Mouse (Mus musculus) forebrain, embryonic 12.5 days (tissue): ENCODE results near the gene Gm48551. TPM values are rescaled to one million over a fixed set of nuclear protein-coding genes. Genes with fewer than 3 reads are reported as not detected.
A peak's percentile ranks its signal among the peaks of the same experiment; 100 is the strongest.

Source experiments
- ATAC-seq: fragments of 200-750 bp; cut with Nextera tagmentation; 2 replicates; pipeline ENCODE4 v1.8.0; 2017; ENCODE audit warnings: moderate TSS enrichment; ENCODE audit not compliant: low FRiP score
- H3K27ac ChIP-seq: fragments of 300-500 bp; sonication (generic); 2 replicates; pipeline ENCODE4 v1.5.1; 2016; ENCODE audit warnings: mild to moderate bottlenecking
- H3K27me3 ChIP-seq: fragments of 300-500 bp; sonication (generic); 2 replicates; pipeline ENCODE4 v1.6.1; 2016; ENCODE audit warnings: mild to moderate bottlenecking
- H3K36me3 ChIP-seq: fragments of 300-500 bp; sonication (generic); replicated peaks from 2 replicates; pipeline ENCODE4 v1.6.1; 2016; ENCODE audit warnings: mild to moderate bottlenecking
- H3K4me1 ChIP-seq: fragments of 300-500 bp; sonication (generic); 2 replicates; pipeline ENCODE4 v1.6.1; 2016
- H3K4me2 ChIP-seq: fragments of 300-500 bp; sonication (generic); 2 replicates; pipeline ENCODE4 v1.6.1; 2016; ENCODE audit warnings: mild to moderate bottlenecking, moderate library complexity
- H3K4me3 ChIP-seq: fragments of 300-500 bp; sonication (generic); replicated peaks from 2 replicates; pipeline ENCODE4 v1.5.1; 2016; ENCODE audit warnings: mild to moderate bottlenecking
- H3K9ac ChIP-seq: fragments of 300-500 bp; sonication (generic); 2 replicates; pipeline ENCODE4 v1.6.1; 2016; ENCODE audit warnings: mild to moderate bottlenecking
- H3K9me3 ChIP-seq: fragments of 300-500 bp; sonication (generic); 2 replicates; pipeline ENCODE4 v1.6.1; 2016
- WGBS: fragments of 180-500 bp; shearing (Covaris S2); methylation state at CpG from one replicate; pipeline ENCODE4 v1.1.7; 2016; 5-methylcytosine and 5-hydroxymethylcytosine counted together
- polyA plus RNA-seq: library from polyadenylated mRNA; unstranded; fragments of >200 nt; fragmentation: Nextera tagmentation; extraction: Ambion mirVana; gene quantifications from 2 replicates; pipeline ENCODE4 v1.2.1, GENCODE M21; 2016

Gm48551 gene
- polyA plus RNA-seq, 1 experiment from 2014 or later = 4.2 TPM

DNA sequence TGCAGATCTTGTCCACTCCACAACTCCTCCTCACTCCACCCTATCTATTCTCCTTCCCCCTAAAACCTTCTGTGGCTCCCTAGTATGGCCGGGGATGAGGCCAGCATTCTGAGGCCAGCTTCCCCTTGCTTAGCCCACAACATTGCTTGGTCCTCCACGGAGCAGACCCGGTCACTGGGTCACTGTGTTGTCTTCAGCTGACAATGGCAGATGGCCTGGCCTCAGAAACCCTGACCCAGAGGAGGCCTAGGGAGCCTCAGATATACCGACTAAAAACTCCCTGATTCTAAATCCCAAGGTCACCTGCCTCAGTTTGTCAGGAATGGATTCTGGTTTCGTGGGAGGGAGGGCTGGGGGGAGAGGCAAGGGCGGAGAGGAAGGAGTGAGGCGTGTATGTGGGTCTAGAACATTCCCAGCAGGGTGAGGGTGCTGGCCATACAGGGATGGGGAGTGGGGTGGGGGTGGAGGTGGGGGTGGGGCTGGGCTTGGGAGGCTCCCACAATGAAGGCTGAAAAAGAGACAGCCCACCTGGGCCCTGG, 18.0 kb downstream of the Gm48551 start:
- H3K4me2 ChIP-seq = peak overlapping the region; percentile 39
- H3K9me3 ChIP-seq = no peaks in the 10 kb centered on the region
- peak overlapping the region; percentile 11; the same call in 1 of the 2 replicates for H3K4me3 ChIP-seq
- H3K36me3 ChIP-seq = peaks cover 30% of the 10 kb centered on the region
- peak overlapping the region; percentile 84 for H3K27ac ChIP-seq
- peak overlapping the region; percentile 36 for H3K9ac ChIP-seq
- H3K4me1 ChIP-seq = peaks cover 58% of the 10 kb centered on the region
- peaks cover 55% of the 10 kb centered on the region for H3K27me3 ChIP-seq
- no peak for ATAC-seq
- WGBS = 11% methylated on average over 7 of the region's 7 CpGs

DNA sequence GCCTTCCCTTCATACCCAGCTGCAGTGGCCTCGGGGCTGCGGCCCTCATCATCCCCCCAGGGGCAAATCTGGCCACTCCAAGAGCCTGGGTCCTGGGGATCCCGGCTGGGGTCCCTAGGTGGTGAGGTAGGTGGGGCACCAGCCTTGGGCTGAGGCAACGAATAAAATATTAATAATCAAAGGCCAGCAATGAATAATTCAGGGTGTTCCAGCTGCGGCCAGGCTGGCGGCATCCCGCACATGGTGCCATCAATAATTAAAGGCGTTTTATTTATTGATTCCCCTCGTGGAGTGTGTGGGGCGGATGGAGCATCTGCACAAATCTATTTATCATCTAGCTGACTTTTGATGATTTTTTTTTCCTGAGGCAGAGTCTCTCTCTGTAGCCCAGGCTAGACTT, 19.2 kb downstream of the Gm48551 start:
- Histone ChIP-seq H3K9ac (no peak overlapping the region), H3K4me3 (no peak overlapping the region), H3K9me3 (no peaks in the 10 kb centered on the region), H3K4me2 (no peak overlapping the region), H3K36me3 (peaks cover 30% of the 10 kb centered on the region), H3K4me1 (peaks cover 70% of the 10 kb centered on the region), H3K27me3 (peaks cover 65% of the 10 kb centered on the region), H3K27ac (peak overlapping the region; percentile 84; the same call in 1 of the 2 replicates)
- ATAC-seq = no peak
- 55% methylated on average over 10 of the region's 10 CpGs for WGBS

DNA sequence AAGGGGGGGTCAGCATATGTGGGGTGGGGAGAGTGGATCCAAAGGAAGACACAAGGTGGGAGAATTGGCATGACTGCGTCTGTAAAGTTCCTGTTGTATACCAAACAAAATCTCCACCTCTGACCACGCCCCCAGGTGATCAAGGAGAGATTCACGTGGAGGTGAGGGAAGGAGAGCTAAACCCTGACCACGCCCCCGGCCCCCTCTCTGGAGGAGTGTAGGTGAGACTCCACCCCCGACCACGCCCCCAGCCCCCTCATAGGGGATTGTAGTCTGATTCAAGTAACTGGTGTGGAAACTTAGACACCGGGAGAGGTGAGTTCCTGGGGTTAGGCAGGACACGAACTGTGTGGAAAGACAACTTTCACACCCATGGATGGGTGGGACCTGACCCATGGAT, 19.8 kb downstream of the Gm48551 start:
- WGBS = 12% methylated on average over 9 of the region's 9 CpGs
- ATAC-seq = no peak
- H3K9ac ChIP-seq = no peak overlapping the region
- no peak overlapping the region for H3K27ac ChIP-seq
- H3K4me2 ChIP-seq = no peak overlapping the region
- H3K4me3 ChIP-seq = no peak overlapping the region
- H3K9me3 ChIP-seq = no peaks in the 10 kb centered on the region
- H3K4me1 ChIP-seq = peaks cover 75% of the 10 kb centered on the region
- H3K36me3 ChIP-seq = peaks cover 30% of the 10 kb centered on the region
- peaks cover 70% of the 10 kb centered on the region for H3K27me3 ChIP-seq

- H3K27ac ChIP-seq = no peak overlapping the region
- no peak overlapping the region for H3K4me2 ChIP-seq
- no peak for ATAC-seq
- no peaks in the 10 kb centered on the region for H3K9me3 ChIP-seq
- no peak overlapping the region for H3K4me3 ChIP-seq
- H3K36me3 ChIP-seq = peaks cover 24% of the 10 kb centered on the region
- no peak overlapping the region for H3K9ac ChIP-seq
- peaks cover 77% of the 10 kb centered on the region for H3K4me1 ChIP-seq
- peaks cover 69% of the 10 kb centered on the region for H3K27me3 ChIP-seq
- WGBS = 59% methylated on average over 18 of the region's 18 CpGs
These were observed 20.5 kb downstream of the Gm48551 start for GRCm38 (mm10) chr10:81404720-81405119.

DNA sequence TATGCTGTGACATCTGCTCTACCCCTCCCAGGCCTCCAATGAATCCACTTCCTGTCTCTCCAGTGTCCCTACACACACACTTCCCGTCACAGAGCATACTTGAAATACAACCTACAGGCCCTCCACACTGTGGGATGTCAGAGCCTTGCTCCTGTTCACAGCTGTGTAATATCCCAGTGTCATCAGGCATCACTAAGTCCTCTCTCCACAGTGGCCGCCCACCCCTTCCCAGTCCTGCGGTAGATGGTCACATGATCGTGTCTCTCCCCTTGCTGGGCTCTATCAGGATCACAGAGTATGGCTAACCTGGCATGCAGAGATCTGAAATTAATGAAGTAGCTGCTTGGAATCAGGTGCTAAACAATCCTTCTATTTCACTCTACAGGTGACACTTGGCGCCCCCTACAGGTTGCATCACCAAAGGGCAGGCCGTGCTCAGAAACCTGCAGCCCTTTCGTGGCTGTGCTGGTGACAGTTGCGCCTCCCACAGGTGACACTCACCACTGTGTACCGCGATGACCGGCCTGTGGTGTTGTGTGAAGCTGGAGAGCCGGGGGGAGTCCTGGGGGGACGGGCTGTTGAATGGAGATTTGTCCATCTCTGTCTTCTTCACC, 21.4 kb downstream of the Gm48551 start:
- Histone ChIP-seq H3K4me1 (peaks cover 76% of the 10 kb centered on the region), H3K4me2 (no peak overlapping the region), H3K9ac (no peak overlapping the region), H3K27me3 (peaks cover 59% of the 10 kb centered on the region), H3K9me3 (no peaks in the 10 kb centered on the region), H3K4me3 (no peak overlapping the region), H3K27ac (no peak overlapping the region), H3K36me3 (peaks cover 15% of the 10 kb centered on the region)
- no peak for ATAC-seq
- WGBS = 43% methylated on average over 13 of the region's 13 CpGs

- Histone ChIP-seq H3K4me2 (peak overlapping the region; percentile 29), H3K27me3 (peaks cover 57% of the 10 kb centered on the region), H3K4me3 (peak overlapping the region; percentile 15; the same call in 1 of the 2 replicates), H3K36me3 (peaks cover 15% of the 10 kb centered on the region), H3K9me3 (no peaks in the 10 kb centered on the region), H3K4me1 (peaks cover 75% of the 10 kb centered on the region), H3K9ac (no peak overlapping the region), H3K27ac (no peak overlapping the region)
- 27% methylated on average over 24 of the region's 24 CpGs for WGBS
- no peak for ATAC-seq
These were observed 22.5 kb downstream of the Gm48551 start for GRCm38 (mm10) chr10:81406504-81407440.

DNA sequence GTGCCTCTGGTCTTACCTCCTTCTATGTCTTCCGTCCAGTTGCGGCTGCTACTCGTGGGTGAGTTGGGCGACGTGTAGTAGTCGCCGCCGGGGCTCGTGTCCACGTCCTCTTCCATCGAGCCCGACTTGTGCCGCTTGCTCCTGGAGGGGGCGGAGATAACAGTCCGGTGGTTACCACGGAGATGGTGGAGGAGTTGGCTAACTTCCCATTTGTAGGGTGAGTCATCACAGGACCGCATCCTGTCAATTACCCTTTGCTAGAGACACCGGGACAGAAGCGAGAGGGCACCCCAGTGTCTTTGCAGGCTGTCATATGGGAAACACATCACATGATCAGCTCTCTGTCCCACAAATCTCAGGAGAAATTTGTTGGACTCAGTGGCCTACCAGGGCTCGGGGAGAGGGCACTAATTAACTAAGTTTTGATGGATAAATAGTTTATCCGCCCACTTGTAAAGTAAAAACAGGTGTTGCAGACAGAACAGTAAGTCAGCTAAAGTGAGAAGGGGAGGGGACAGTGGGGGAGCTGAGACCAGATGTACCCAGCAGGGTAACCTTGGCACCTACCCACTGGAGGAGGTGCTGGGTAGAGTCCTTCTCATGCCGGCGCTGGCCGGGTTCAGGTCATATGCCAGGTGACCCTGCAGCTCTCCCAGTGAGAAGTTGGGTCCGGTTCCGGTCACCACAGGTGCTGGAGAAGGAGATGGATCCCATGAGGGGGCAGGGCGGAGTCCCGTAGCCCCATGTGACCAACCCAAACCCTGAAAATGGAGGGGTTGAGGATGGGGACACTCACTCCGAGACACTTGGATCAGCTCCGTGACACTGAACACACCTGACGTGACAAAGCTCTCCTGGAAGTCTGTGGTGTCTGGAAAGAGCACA, 23.5 kb downstream of the Gm48551 start:
- Histone ChIP-seq H3K4me3 (peak overlapping the region; percentile 15; the same call in 1 of the 2 replicates), H3K4me2 (peak overlapping the region; percentile 29), H3K27ac (no peak overlapping the region), H3K9me3 (no peaks in the 10 kb centered on the region), H3K4me1 (peaks cover 71% of the 10 kb centered on the region), H3K9ac (no peak overlapping the region), H3K27me3 (peaks cover 57% of the 10 kb centered on the region), H3K36me3 (peaks cover 15% of the 10 kb centered on the region)
- ATAC-seq = no peak
- 23% methylated on average over 31 of the region's 31 CpGs for WGBS

DNA sequence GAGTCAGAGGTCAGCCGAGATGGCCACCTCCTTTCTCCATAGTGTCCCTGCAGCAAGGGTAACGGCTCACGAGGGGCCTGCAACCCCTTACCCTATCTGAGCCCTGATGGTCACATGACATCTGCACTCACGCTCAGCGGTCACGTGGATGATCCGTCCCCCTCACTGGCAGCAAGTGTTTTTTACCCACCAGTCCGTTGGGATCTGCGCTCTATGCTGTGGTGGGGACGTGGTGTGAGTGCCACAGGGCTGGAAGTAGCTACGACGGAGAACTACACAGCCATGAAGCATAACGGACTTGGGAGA, 24.1 kb downstream of the Gm48551 start:
- WGBS = 45% methylated on average over 13 of the region's 13 CpGs
- Histone ChIP-seq H3K4me1 (peaks cover 69% of the 10 kb centered on the region), H3K27me3 (peaks cover 54% of the 10 kb centered on the region), H3K4me2 (no peak overlapping the region), H3K4me3 (no peak overlapping the region), H3K36me3 (peaks cover 15% of the 10 kb centered on the region), H3K27ac (no peak overlapping the region), H3K9ac (no peak overlapping the region), H3K9me3 (no peaks in the 10 kb centered on the region)
- ATAC-seq = no peak

DNA sequence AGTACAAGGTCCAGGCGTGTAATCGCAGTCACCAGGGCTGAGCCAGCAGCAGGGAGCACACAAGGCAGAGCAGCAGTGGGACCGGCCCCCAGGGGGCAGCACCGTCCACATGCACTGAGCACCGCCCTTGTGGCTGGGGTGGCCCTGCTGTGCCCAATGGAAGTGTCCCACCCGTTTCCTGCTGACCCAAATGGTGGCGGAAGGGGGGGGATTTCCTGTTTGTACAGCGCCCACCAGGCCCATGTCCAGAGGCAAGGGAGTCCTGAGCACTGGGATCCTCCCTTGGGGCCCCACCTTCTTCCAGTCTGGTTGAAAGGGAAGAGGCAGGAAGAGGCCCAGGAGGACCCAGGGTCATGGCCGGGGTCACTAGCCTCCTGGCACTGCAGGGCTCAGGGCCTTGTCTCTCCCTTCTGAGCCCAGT, 24.6 kb downstream of the Gm48551 start:
- H3K9ac ChIP-seq = no peak overlapping the region
- H3K4me2 ChIP-seq = no peak overlapping the region
- H3K27ac ChIP-seq = peak overlapping the region; percentile 37; the same call in 1 of the 2 replicates
- H3K27me3 ChIP-seq = peaks cover 52% of the 10 kb centered on the region
- H3K9me3 ChIP-seq = no peaks in the 10 kb centered on the region
- peaks cover 15% of the 10 kb centered on the region for H3K36me3 ChIP-seq
- peaks cover 71% of the 10 kb centered on the region for H3K4me1 ChIP-seq
- no peak overlapping the region for H3K4me3 ChIP-seq
- no peak; the same call in 1 of the 2 replicates for ATAC-seq
- WGBS = 17% methylated on average over 9 of the region's 9 CpGs

DNA sequence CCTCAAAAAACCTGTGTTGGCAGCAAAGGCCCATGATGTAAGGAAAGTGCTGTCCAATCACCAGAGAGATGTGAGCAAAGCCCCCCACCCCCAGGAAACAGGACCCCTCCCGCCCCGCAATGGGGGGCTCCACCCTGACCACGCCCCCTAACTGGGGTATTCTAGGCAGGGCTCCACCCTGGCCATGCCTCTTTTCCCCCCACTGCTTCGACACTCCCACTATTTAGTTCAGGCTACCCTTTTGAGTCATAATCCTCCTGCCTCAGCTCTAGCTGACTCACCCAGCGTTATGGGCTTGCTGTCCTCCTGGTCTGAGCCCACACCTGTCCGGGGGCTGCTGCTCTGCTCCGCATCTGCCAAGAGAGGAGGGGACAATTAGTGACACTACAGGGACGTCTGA, 25.1 kb downstream of the Gm48551 start:
- Histone ChIP-seq H3K9me3 (no peaks in the 10 kb centered on the region), H3K27ac (peak overlapping the region; percentile 37; the same call in 1 of the 2 replicates), H3K27me3 (peaks cover 47% of the 10 kb centered on the region), H3K4me3 (no peak overlapping the region), H3K36me3 (peaks cover 15% of the 10 kb centered on the region), H3K4me2 (no peak overlapping the region), H3K9ac (no peak overlapping the region), H3K4me1 (peaks cover 72% of the 10 kb centered on the region)
- no peak for ATAC-seq
- whole genome bisulfite sequencing = 14% methylated on average over 8 of the region's 8 CpGs

DNA sequence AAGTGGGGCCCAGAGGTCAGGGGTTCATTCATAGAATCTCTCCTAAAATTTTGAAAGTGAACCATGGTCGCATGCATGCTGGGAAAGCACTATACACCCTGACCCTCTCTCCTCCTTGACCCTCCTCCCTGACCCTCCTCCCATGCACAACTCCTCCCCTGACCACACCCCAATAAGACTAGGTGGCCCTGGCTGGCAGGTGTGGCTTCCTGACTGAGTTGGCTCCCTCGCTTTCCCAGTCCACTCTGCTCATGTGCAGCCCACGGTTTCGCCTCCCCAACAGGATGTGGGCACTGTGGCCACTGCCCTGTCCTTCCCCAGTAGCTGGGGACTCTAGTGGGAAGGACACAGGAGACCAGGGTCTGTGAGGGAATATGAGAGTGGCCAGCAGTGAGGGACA, 26.1 kb downstream of the Gm48551 start:
- Histone ChIP-seq H3K9ac (no peak overlapping the region), H3K4me1 (peaks cover 82% of the 10 kb centered on the region), H3K36me3 (peaks cover 15% of the 10 kb centered on the region), H3K27me3 (peaks cover 37% of the 10 kb centered on the region), H3K27ac (no peak overlapping the region), H3K4me2 (no peak overlapping the region), H3K9me3 (no peaks in the 10 kb centered on the region), H3K4me3 (no peak overlapping the region)
- WGBS = 67% methylated on average over 4 of the region's 4 CpGs
- ATAC-seq = no peak

- 83% methylated on average over 9 of the region's 9 CpGs for WGBS
- peaks cover 88% of the 10 kb centered on the region for H3K4me1 ChIP-seq
- no peaks in the 10 kb centered on the region for H3K9me3 ChIP-seq
- ATAC-seq = no peak
- H3K4me2 ChIP-seq = no peak overlapping the region
- H3K4me3 ChIP-seq = no peak overlapping the region
- peaks cover 30% of the 10 kb centered on the region for H3K27me3 ChIP-seq
- no peak overlapping the region for H3K9ac ChIP-seq
- H3K36me3 ChIP-seq = peaks cover 9% of the 10 kb centered on the region
- peak overlapping the region; percentile 71; the same call in 1 of the 2 replicates for H3K27ac ChIP-seq
These were observed 26.7 kb downstream of the Gm48551 start for GRCm38 (mm10) chr10:81410981-81411380.
